Mouse (Mus musculus) erythroblast, embryonic 14.5 days (primary cell): ENCODE measurements at regions not wholly inside any gene's neighbourhood (a gene's known extent, or its start where the extent isn't known, plus 50 kb on each side); places are given as distances from the start of the nearest gene placed in this dataset.

Experiments
- H3K27me3 ChIP-seq: 2 replicates; pipeline ENCODE4 v1.6.1; 2012; ENCODE audit warnings: inconsistent platforms; ENCODE audit not compliant: control insufficient read depth
- H3K36me3 ChIP-seq: 2 replicates; pipeline ENCODE4 v1.6.1; 2012; ENCODE audit warnings: mild to moderate bottlenecking, inconsistent platforms; ENCODE audit not compliant: control insufficient read depth
- H3K4me1 ChIP-seq: 2 replicates; pipeline ENCODE4 v1.6.1; 2012; ENCODE audit warnings: inconsistent platforms; ENCODE audit not compliant: control insufficient read depth
- H3K4me3 ChIP-seq: replicated peaks from 2 replicates; pipeline ENCODE3; 2012; ENCODE audit warnings: moderate library complexity, mild to moderate bottlenecking, inconsistent platforms
- H3K9me3 ChIP-seq: 2 replicates; pipeline ENCODE4 v1.6.1; 2012; ENCODE audit warnings: low read length, inconsistent platforms, mixed read lengths; ENCODE audit not compliant: control insufficient read depth
- GATA1 ChIP-seq: IDR thresholded peaks from 2 replicates; pipeline ENCODE4 v1.6.1; 2012; ENCODE audit warnings: low read length, inconsistent platforms, mixed read lengths
- TAL1 ChIP-seq: IDR thresholded peaks from 3 replicates; pipeline ENCODE4 v1.6.1; 2012; ENCODE audit warnings: low read length, inconsistent platforms, mixed read lengths

DNA sequence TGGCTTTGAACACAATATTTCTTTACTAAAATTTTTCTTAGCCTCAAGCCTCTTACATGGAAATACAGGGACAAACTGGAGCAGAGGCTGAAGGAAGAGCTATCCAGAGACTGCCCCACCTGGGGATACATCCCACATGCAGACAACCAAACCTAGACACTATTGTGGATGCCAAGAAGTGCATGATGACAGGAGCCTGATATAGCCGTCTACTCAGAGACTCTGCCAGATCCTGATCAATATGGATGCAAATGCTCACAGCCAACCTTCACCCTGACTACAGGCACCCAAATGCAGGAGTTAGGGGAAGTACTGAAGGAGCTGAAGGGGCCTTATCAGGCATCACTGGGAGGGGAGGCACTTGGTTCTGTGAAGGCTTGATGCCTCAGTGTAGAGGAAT is 325.5 kb upstream of the Olfr161 start:
- H3K4me1 ChIP-seq = no peaks in the 10 kb centered on the region
- no peaks in the 10 kb centered on the region for H3K27me3 ChIP-seq
- no peak for TF ChIP-seq GATA1
- no peak for TF ChIP-seq TAL1
- no peaks in the 10 kb centered on the region for H3K36me3 ChIP-seq
- peaks cover 15% of the 10 kb centered on the region for H3K9me3 ChIP-seq
- H3K4me3 ChIP-seq = no peak overlapping the region

DNA sequence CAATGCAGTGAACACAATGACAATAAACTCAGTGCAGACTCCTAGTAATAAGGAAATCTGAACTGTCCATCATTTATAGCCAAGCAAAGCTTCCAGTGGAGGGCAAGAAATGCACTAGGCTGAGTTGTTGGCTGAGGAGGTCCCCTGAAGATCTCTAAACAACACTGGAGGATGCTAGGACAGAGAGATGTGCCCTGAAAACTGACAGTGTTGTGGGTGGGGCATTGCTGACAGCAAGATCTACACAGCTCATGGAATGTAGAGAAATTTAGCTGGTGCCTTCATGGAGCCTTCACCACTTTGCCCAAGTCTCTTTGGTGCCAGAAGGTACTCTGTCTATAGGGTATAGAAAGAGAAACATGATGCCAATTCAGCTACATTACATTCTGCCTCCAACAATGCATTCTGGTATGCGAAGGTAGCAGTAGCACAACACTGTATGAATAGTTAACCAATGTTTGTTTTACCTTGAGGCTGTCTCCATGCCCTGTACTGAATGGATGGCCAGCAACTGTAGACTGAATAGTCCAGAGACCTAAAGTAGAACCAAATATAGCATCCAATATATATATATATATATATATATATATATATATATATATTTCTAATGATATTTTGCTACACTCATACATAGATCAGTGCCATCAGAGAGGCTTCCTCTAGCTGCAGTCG is 318.9 kb upstream of the Olfr161 start:
- Histone ChIP-seq H3K36me3 (no peaks in the 10 kb centered on the region), H3K4me1 (no peaks in the 10 kb centered on the region), H3K9me3 (peaks cover 18% of the 10 kb centered on the region), H3K4me3 (no peak overlapping the region), H3K27me3 (no peaks in the 10 kb centered on the region)
- TF ChIP-seq GATA1 (no peak), TAL1 (no peak; the same call in 2 of the 3 replicates)

GRCm38 (mm10) chr16:3273427-3273826 is 317.4 kb upstream of the Olfr161 start:
- Histone ChIP-seq H3K4me3 (no peak overlapping the region), H3K9me3 (peaks cover 15% of the 10 kb centered on the region), H3K36me3 (no peaks in the 10 kb centered on the region), H3K27me3 (no peaks in the 10 kb centered on the region), H3K4me1 (no peaks in the 10 kb centered on the region)
- no peak for TF ChIP-seq TAL1
- TF ChIP-seq GATA1 = no peak
